Mouse (Mus musculus) heart, postnatal 0 days (tissue): ENCODE data around the gene Clec11a. TPM values are rescaled to one million over a fixed set of nuclear protein-coding genes. Genes with fewer than 3 reads are reported as not detected.

ENCODE experiments used
- ATAC-seq: fragments of 200-750 bp; cut with Nextera tagmentation; 2 replicates; pipeline ENCODE4 v1.8.0; 2017; ENCODE audit warnings: low read depth, moderate number of reproducible peaks, moderate library complexity; ENCODE audit not compliant: insufficient read depth
- DNase-seq: peaks from one replicate; pipeline ENCODE4 v3.0.0-alpha.2; 2016; ENCODE audit warnings: low spot score
- H3K27ac ChIP-seq: fragments of 300-500 bp; sonication (generic); 2 replicates; pipeline ENCODE4 v1.5.1; 2014; ENCODE audit warnings: low read depth, mild to moderate bottlenecking
- H3K27me3 ChIP-seq: fragments of 300-500 bp; sonication (generic); 2 replicates; pipeline ENCODE4 v1.6.1; 2014; ENCODE audit warnings: low read length, mixed read lengths; ENCODE audit not compliant: control insufficient read depth, insufficient read depth
- H3K36me3 ChIP-seq: fragments of 300-500 bp; sonication (generic); replicated peaks from 2 replicates; pipeline ENCODE4 v1.6.1; 2014; ENCODE audit warnings: low read length, mixed read lengths; ENCODE audit not compliant: control insufficient read depth, insufficient read depth
- H3K4me1 ChIP-seq: fragments of 300-500 bp; sonication (generic); 2 replicates; pipeline ENCODE4 v1.6.1; 2014; ENCODE audit warnings: antibody characterized with exemption; ENCODE audit not compliant: control insufficient read depth, insufficient read depth
- H3K4me2 ChIP-seq: fragments of 300-500 bp; sonication (generic); 2 replicates; pipeline ENCODE4 v1.6.1; 2014; ENCODE audit warnings: low read depth, mild to moderate bottlenecking, low read length, moderate library complexity
- H3K4me3 ChIP-seq: fragments of 300-500 bp; sonication (generic); 2 replicates; pipeline ENCODE4 v1.5.1; 2014; ENCODE audit warnings: low read depth, low read length
- H3K9ac ChIP-seq: fragments of 300-500 bp; sonication (generic); replicated peaks from 2 replicates; pipeline ENCODE4 v1.6.1; 2014; ENCODE audit warnings: low read depth, low read length, mixed read lengths
- H3K9me3 ChIP-seq: fragments of 300-500 bp; sonication (generic); replicated peaks from 2 replicates; pipeline ENCODE4 v1.6.1; 2016; ENCODE audit warnings: low read length; ENCODE audit not compliant: control insufficient read depth
- CTCF ChIP-seq: IDR thresholded peaks from 2 replicates; pipeline ENCODE4 v1.5.1; 2016; ENCODE audit warnings: antibody characterized with exemption, control low read depth, low read depth
- EP300 ChIP-seq: IDR thresholded peaks from 2 replicates; pipeline ENCODE4 v1.6.1; 2016; ENCODE audit warnings: antibody characterized with exemption, low read depth
- WGBS: fragments of 180-500 bp; shearing (Covaris S2); extraction: QIAGEN DNeasy Blood & Tissue Kit; methylation state at CpG from one replicate; pipeline ENCODE4 v1.1.7; 2014; 5-methylcytosine and 5-hydroxymethylcytosine counted together
- polyA plus RNA-seq: library from polyadenylated mRNA; unstranded; fragments of >200 nt; fragmentation: Nextera tagmentation; extraction: Ambion mirVana; gene quantifications from 2 replicates; pipeline ENCODE4 v1.2.1, GENCODE M21; 2015
- total RNA-seq: library from RNA; depleted of rRNA; stranded (reverse); fragments of >200 nt; gene quantifications from 2 replicates; pipeline ENCODE4 v1.2.3, GENCODE M21; 2014; ENCODE audit warnings: low replicate concordance

Clec11a gene
- total and polyA plus RNA-seq, 2 experiments from 2014 or later: 1.00 to 1.4 TPM

- no peak overlapping the region for H3K27ac ChIP-seq
- 0 out of 2 replicates have a peak, but pooled peaks cover 4% of the 10 kb centered on the region for H3K4me1 ChIP-seq
- no peaks in the 10 kb centered on the region for H3K9me3 ChIP-seq
- H3K27me3 ChIP-seq: peaks cover 91% of the 10 kb centered on the region
- H3K9ac ChIP-seq: no peak overlapping the region
- H3K4me2 ChIP-seq: no peak overlapping the region
- no peak for DNase-seq
- 5% methylated on average over 67 of the region's 71 CpGs for WGBS
- ATAC-seq: no peak
- TF ChIP-seq EP300 (no peak), CTCF (no peak)
- H3K4me3 ChIP-seq: no peak overlapping the region
- H3K36me3 ChIP-seq: no peaks in the 10 kb centered on the region
Observed at GRCm38 (mm10) chr7:44351881-44352749, 45.4 kb upstream of the Clec11a start.

GRCm38 (mm10) chr7:44350957-44351711, 44.4 kb upstream of the Clec11a start:
- ATAC-seq: peak; percentile 59; the same call in 1 of the 2 replicates
- H3K27ac ChIP-seq: no peak overlapping the region
- peak; percentile 86 for TF ChIP-seq CTCF
- TF ChIP-seq EP300: no peak
- H3K4me2 ChIP-seq: peak overlapping the region; percentile 53
- H3K27me3 ChIP-seq: peaks cover 81% of the 10 kb centered on the region
- H3K4me3 ChIP-seq: peak overlapping the region; percentile 19; the same call in 1 of the 2 replicates
- 4% methylated on average over 25 of the region's 25 CpGs for WGBS
- 0 out of 2 replicates have a peak, but pooled peaks cover 4% of the 10 kb centered on the region for H3K4me1 ChIP-seq
- H3K36me3 ChIP-seq: no peaks in the 10 kb centered on the region
- no peaks in the 10 kb centered on the region for H3K9me3 ChIP-seq
- peak; percentile 85 for DNase-seq
- H3K9ac ChIP-seq: no peak overlapping the region

- H3K4me3 ChIP-seq: no peak overlapping the region
- H3K4me1 ChIP-seq: 0 out of 2 replicates have a peak, but pooled peaks cover 4% of the 10 kb centered on the region
- no peak overlapping the region for H3K27ac ChIP-seq
- H3K9ac ChIP-seq: no peak overlapping the region
- 21% methylated on average over 3 of the region's 3 CpGs for WGBS
- TF ChIP-seq CTCF (no peak), EP300 (no peak)
- H3K36me3 ChIP-seq: no peaks in the 10 kb centered on the region
- ATAC-seq (no peak), DNase-seq (no peak)
- H3K9me3 ChIP-seq: no peaks in the 10 kb centered on the region
- no peak overlapping the region for H3K4me2 ChIP-seq
- peaks cover 65% of the 10 kb centered on the region for H3K27me3 ChIP-seq
Observed at GRCm38 (mm10) chr7:44349043-44349442, 42.3 kb upstream of the Clec11a start.

GRCm38 (mm10) chr7:44344622-44345021, 37.9 kb upstream of the Clec11a start:
- no peak for TF ChIP-seq CTCF
- no peak for TF ChIP-seq EP300
- no peak overlapping the region for H3K27ac ChIP-seq
- no peaks in the 10 kb centered on the region for H3K9me3 ChIP-seq
- H3K4me3 ChIP-seq: no peak overlapping the region
- WGBS: 53% methylated on average over 12 of the region's 12 CpGs
- no peak overlapping the region for H3K9ac ChIP-seq
- no peaks in the 10 kb centered on the region for H3K4me1 ChIP-seq
- H3K36me3 ChIP-seq: no peaks in the 10 kb centered on the region
- H3K27me3 ChIP-seq: peaks cover 36% of the 10 kb centered on the region
- ATAC-seq: no peak
- H3K4me2 ChIP-seq: no peak overlapping the region
- DNase-seq: no peak

GRCm38 (mm10) chr7:44343459-44344015, 36.8 kb upstream of the Clec11a start:
- WGBS: 8% methylated on average over 11 of the region's 11 CpGs
- Histone ChIP-seq H3K4me3 (no peak overlapping the region), H3K9me3 (no peaks in the 10 kb centered on the region), H3K36me3 (no peaks in the 10 kb centered on the region), H3K27me3 (peaks cover 33% of the 10 kb centered on the region; the same call in 1 of the 2 replicates), H3K4me2 (no peak overlapping the region), H3K9ac (no peak overlapping the region), H3K27ac (no peak overlapping the region), H3K4me1 (no peaks in the 10 kb centered on the region)
- TF ChIP-seq EP300: no peak
- TF ChIP-seq CTCF: no peak
- no peak for DNase-seq
- 0 out of 2 replicates have a peak, but pooled peaks have one; percentile 9 for ATAC-seq
